Mouse (Mus musculus) hindbrain, embryonic 16.5 days (tissue): Measurements from ENCODE around the gene Ube2r2. TPM values are rescaled to one million over a fixed set of nuclear protein-coding genes. Genes with fewer than 3 reads are reported as not detected.

Experiments used
- ATAC-seq: fragments of 200-750 bp; cut with Nextera tagmentation; 2 replicates; pipeline ENCODE4 v1.8.0; 2017; ENCODE audit warnings: moderate TSS enrichment, moderate library complexity
- H3K27ac ChIP-seq: fragments of 300-500 bp; sonication (generic); 2 replicates; pipeline ENCODE4 v1.5.1; 2014; ENCODE audit warnings: low read depth, mild to moderate bottlenecking, control low read depth, low read length, moderate library complexity
- H3K27me3 ChIP-seq: fragments of 300-500 bp; sonication (generic); replicated peaks from 2 replicates; pipeline ENCODE4 v1.6.1; 2014; ENCODE audit warnings: low read length; ENCODE audit not compliant: control insufficient read depth, insufficient read depth
- H3K36me3 ChIP-seq: fragments of 300-500 bp; sonication (generic); 2 replicates; pipeline ENCODE4 v1.6.1; 2014; ENCODE audit warnings: mild to moderate bottlenecking, low read length, moderate library complexity, mixed read lengths; ENCODE audit not compliant: control insufficient read depth, insufficient read depth
- H3K4me1 ChIP-seq: fragments of 300-500 bp; sonication (generic); 2 replicates; pipeline ENCODE4 v1.6.1; 2014; ENCODE audit warnings: low read depth, low read length; ENCODE audit not compliant: control insufficient read depth, insufficient read depth
- H3K4me2 ChIP-seq: fragments of 300-500 bp; sonication (generic); 2 replicates; pipeline ENCODE4 v1.6.1; 2014; ENCODE audit warnings: mild to moderate bottlenecking, low read length, control low read depth, moderate library complexity
- H3K4me3 ChIP-seq: fragments of 300-500 bp; sonication (generic); 2 replicates; pipeline ENCODE4 v1.5.1; 2014; ENCODE audit warnings: mild to moderate bottlenecking, low read length, control low read depth, moderate library complexity
- H3K9ac ChIP-seq: fragments of 300-500 bp; sonication (generic); 2 replicates; pipeline ENCODE4 v1.6.1; 2014; ENCODE audit warnings: low read depth, mild to moderate bottlenecking, control low read depth, low read length, moderate library complexity
- H3K9me3 ChIP-seq: fragments of 300-500 bp; sonication (generic); 2 replicates; pipeline ENCODE4 v1.6.1; 2014; ENCODE audit warnings: mild to moderate bottlenecking, low read length, moderate library complexity; ENCODE audit not compliant: control insufficient read depth
- WGBS: fragments of 180-500 bp; shearing (Covaris S2); extraction: QIAGEN DNeasy Blood & Tissue Kit; methylation state at CpG from one replicate; pipeline ENCODE4 v1.1.7; 2014; 5-methylcytosine and 5-hydroxymethylcytosine counted together
- polyA plus RNA-seq: library from polyadenylated mRNA; unstranded; fragments of >200 nt; fragmentation: Nextera tagmentation; extraction: Ambion mirVana; gene quantifications from 2 replicates; pipeline ENCODE4 v1.2.1, GENCODE M21; 2015

Gene Ube2r2
- polyA plus RNA-seq, 1 experiment from 2014 or later, result 42.7 TPM

DNA sequence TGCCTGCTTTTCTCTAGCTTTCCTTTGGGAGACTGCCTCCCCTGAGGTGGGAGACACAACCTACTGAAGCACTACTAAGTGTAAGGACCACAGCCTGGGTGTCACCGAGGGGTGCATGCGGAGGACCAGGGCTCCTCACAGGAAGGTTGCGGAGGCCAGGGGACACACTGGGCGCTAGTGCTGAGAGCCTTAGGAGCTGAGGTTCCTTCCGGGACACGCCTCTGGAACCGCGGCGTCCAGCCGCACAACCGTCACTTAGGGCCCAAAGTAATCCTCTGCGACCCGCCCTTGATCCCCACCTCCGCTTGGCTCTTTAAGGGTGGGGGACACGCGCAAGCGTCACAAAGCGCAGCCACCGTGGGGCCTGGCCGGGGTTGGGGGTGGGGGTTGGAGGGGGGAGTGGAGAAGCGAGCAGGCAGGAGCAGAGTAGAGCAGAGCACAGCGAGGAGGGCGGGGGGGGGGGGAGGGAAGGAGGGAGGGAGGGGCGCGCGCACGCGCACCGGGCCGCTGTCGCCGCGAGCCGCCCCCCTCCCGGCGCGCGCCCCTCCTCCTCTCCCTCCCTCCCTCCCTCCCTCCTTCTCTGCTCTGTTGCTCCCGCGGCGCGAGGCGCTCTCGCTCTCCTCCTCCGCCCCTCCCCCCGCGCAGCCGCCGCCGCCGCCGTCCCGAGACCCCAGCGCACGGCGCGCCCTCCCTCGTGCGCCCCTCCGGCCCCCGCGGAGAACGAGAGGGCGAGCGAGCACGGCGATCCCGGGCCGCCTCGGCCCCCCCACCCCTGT lies 420 bp upstream of the Ube2r2 start:
- H3K27me3 ChIP-seq, result no peaks in the 10 kb centered on the region
- no peaks in the 10 kb centered on the region for H3K9me3 ChIP-seq
- no peaks in the 10 kb centered on the region for H3K36me3 ChIP-seq
- H3K4me1 ChIP-seq, result peaks cover 8% of the 10 kb centered on the region
- H3K4me2 ChIP-seq, result peak overlapping the region; percentile 84
- H3K27ac ChIP-seq, result peak overlapping the region; percentile 97
- peak overlapping the region; percentile 100 for H3K9ac ChIP-seq
- H3K4me3 ChIP-seq, result peak overlapping the region; percentile 95
- under 1% methylated on average over 23 of the region's 70 CpGs for WGBS
- ATAC-seq, result peak; percentile 96

GRCm38 (mm10) chr4:41136454-41136805 lies 887 bp downstream of the Ube2r2 start:
- H3K27me3 ChIP-seq, result no peaks in the 10 kb centered on the region
- H3K27ac ChIP-seq, result peak overlapping the region; percentile 97
- H3K4me3 ChIP-seq, result peak overlapping the region; percentile 95
- H3K9ac ChIP-seq, result peak overlapping the region; percentile 100
- H3K9me3 ChIP-seq, result no peaks in the 10 kb centered on the region
- peak overlapping the region; percentile 84 for H3K4me2 ChIP-seq
- H3K4me1 ChIP-seq, result peaks cover 8% of the 10 kb centered on the region
- 0% methylated on average over 4 of the region's 4 CpGs for WGBS
- H3K36me3 ChIP-seq, result no peaks in the 10 kb centered on the region
- ATAC-seq, result peak; percentile 19; the same call in 1 of the 2 replicates

GRCm38 (mm10) chr4:41136811-41137210 lies 1.3 kb downstream of the Ube2r2 start:
- Histone ChIP-seq H3K4me1 (peaks cover 8% of the 10 kb centered on the region), H3K36me3 (no peaks in the 10 kb centered on the region), H3K27ac (peak overlapping the region; percentile 97), H3K27me3 (no peaks in the 10 kb centered on the region), H3K9me3 (no peaks in the 10 kb centered on the region), H3K4me3 (peak overlapping the region; percentile 95), H3K4me2 (peak overlapping the region; percentile 84), H3K9ac (peak overlapping the region; percentile 100)
- ATAC-seq, result no peak
- 0% methylated on average over 8 of the region's 8 CpGs for WGBS

DNA sequence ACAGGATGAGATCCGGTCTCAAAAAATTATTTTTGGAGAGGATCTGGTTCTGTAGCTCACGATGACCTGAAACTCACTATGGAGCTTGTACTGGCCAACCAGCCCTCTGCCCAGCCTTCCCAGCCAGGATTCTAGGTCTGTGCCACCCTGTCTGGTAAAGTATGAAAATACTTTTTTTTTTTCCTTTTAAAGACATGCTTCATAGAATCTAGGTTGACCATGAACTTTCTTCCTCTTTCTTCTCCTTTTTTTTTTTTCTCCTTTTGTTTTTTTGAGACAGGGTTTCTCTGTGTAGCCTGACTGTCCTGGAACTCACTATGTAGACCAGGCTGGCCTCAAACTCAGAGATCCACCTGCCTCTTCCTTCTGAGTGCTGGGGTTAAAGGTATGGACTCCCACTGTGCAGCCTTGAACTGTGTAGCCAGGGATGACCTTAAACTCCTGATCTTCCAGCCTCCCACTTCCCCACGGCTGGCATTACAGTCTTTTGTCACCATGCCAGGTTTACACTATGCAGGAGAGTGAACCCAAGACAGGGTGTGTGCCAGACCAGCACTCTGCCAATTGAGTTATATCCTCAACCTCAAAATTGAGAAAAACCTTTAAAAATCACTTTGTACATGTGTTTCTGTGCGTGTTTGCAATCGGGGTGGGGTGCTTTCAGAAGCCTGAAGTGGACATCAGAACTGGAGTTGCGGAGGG lies 4.8 kb downstream of the Ube2r2 start:
- no peaks in the 10 kb centered on the region for H3K27me3 ChIP-seq
- H3K27ac ChIP-seq, result no peak overlapping the region
- no peak for ATAC-seq
- H3K4me3 ChIP-seq, result no peak overlapping the region
- no peak overlapping the region for H3K4me2 ChIP-seq
- no peaks in the 10 kb centered on the region for H3K36me3 ChIP-seq
- WGBS, result 84% methylated on average over 6 of the region's 6 CpGs
- no peaks in the 10 kb centered on the region for H3K9me3 ChIP-seq
- peaks cover 4% of the 10 kb centered on the region for H3K4me1 ChIP-seq
- H3K9ac ChIP-seq, result no peak overlapping the region

GRCm38 (mm10) chr4:41142601-41143000 lies 7.1 kb downstream of the Ube2r2 start:
- Histone ChIP-seq H3K27me3 (no peaks in the 10 kb centered on the region), H3K36me3 (no peaks in the 10 kb centered on the region), H3K4me2 (no peak overlapping the region), H3K9me3 (no peaks in the 10 kb centered on the region), H3K27ac (no peak overlapping the region), H3K4me3 (no peak overlapping the region), H3K4me1 (no peaks in the 10 kb centered on the region; the same call in 1 of the 2 replicates), H3K9ac (no peak overlapping the region)
- 87% methylated on average over 2 of the region's 2 CpGs for WGBS
- ATAC-seq, result no peak

DNA sequence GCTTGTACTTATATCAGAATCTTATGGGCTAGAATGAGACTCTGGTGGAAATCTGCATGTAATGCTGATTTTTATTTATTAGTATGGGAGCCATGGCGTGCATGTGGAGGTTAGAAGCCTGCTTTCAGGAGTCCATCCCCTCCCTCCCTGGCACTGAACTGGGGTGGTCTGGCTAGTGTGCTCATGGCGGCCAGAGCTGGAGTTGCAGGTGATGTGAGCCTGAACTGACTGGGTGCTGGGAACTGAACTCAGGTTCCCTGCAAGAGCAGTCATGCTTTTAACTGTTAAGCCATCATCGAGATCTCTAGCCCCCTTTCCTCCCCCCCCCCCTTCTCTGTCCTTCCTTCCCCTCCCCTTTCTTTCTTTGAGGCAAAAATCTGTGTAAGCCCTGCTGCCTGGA lies 14.3 kb downstream of the Ube2r2 start:
- Histone ChIP-seq H3K4me1 (peaks cover 4% of the 10 kb centered on the region; the same call in 1 of the 2 replicates), H3K9me3 (no peaks in the 10 kb centered on the region), H3K36me3 (no peaks in the 10 kb centered on the region), H3K4me3 (no peak overlapping the region), H3K27me3 (no peaks in the 10 kb centered on the region), H3K27ac (no peak overlapping the region), H3K4me2 (no peak overlapping the region), H3K9ac (no peak overlapping the region)
- 83% methylated on average over 3 of the region's 3 CpGs for WGBS
- no peak for ATAC-seq

- WGBS, result 92% methylated on average over 7 of the region's 7 CpGs
- ATAC-seq, result no peak
- Histone ChIP-seq H3K36me3 (no peaks in the 10 kb centered on the region), H3K9ac (no peak overlapping the region), H3K4me2 (no peak overlapping the region), H3K9me3 (no peaks in the 10 kb centered on the region), H3K4me3 (no peak overlapping the region), H3K27ac (no peak overlapping the region), H3K27me3 (no peaks in the 10 kb centered on the region), H3K4me1 (peaks cover 4% of the 10 kb centered on the region; the same call in 1 of the 2 replicates)
These were observed 15.6 kb downstream of the Ube2r2 start for GRCm38 (mm10) chr4:41151186-41151585.

DNA sequence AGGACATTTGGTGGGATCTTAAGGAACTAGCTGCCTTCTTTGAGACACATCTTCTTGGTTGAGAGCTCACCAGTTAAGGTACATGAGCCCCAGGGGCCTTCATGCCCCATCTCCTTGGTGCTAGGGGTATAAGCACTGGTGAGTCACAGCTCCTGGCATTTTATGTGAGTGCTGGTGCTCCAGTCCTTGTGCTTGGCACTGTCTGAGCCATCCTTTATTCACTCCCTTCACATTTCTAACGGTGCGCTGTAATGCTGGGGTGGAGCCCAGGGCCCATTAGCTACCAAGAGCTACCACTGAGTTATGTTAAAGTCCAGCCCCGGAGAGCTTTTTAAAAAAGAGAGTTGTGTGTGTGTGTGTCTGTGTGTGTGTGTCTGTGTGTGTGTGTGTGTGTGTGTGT lies 17.6 kb downstream of the Ube2r2 start:
- Histone ChIP-seq H3K9me3 (no peaks in the 10 kb centered on the region), H3K4me1 (peaks cover 8% of the 10 kb centered on the region; the same call in 1 of the 2 replicates), H3K9ac (no peak overlapping the region), H3K4me3 (no peak overlapping the region), H3K36me3 (no peaks in the 10 kb centered on the region), H3K27me3 (no peaks in the 10 kb centered on the region), H3K4me2 (no peak overlapping the region), H3K27ac (no peak overlapping the region)
- 70% methylated on average over 3 of the region's 3 CpGs for WGBS
- ATAC-seq, result no peak

- peaks cover 8% of the 10 kb centered on the region; the same call in 1 of the 2 replicates for H3K4me1 ChIP-seq
- no peak overlapping the region for H3K4me3 ChIP-seq
- 90% methylated on average over 9 of the region's 9 CpGs for WGBS
- H3K36me3 ChIP-seq, result no peaks in the 10 kb centered on the region
- no peaks in the 10 kb centered on the region for H3K9me3 ChIP-seq
- ATAC-seq, result no peak
- H3K4me2 ChIP-seq, result no peak overlapping the region
- no peaks in the 10 kb centered on the region for H3K27me3 ChIP-seq
- no peak overlapping the region for H3K9ac ChIP-seq
- H3K27ac ChIP-seq, result no peak overlapping the region
These were observed 21.4 kb downstream of the Ube2r2 start for GRCm38 (mm10) chr4:41156961-41157360.
